Comparison of ENCODE assay signal across 11 mouse cellular contexts in genomic region chr2:131128636-131129157, GRCm38 (mm10). TPM values are rescaled to one million over a fixed set of nuclear protein-coding genes. Genes with fewer than 3 reads are reported as not detected.
A peak's percentile ranks its signal among the peaks of the same experiment; 100 is the strongest.
DNase-seq lines count a peak whose midpoint lies in the region; ATAC-seq lines count a peak whose summit lies in the region.
"Had no signal": no experiment of that assay in that cellular context is flagged by ENCODE, and none has a peak within 500 bp of the region (broad histone marks: within the 10 kb centered on the region; RNA-seq: fewer than 3 reads in every experiment).

No protein-coding gene starts in this region.

- no peak for ATAC-seq in heart, embryonic 12.5 days (ENCODE audit: insufficient number of reproducible peaks, low FRiP score)
- no peak for ATAC-seq in neural tube, embryonic 11.5 days (ENCODE audit: insufficient read depth, low FRiP score, low TSS enrichment)
- ATAC-seq in intestine, embryonic 15.5 days: no peak
- ATAC-seq in stomach, embryonic 14.5 days (ENCODE audit: insufficient number of reproducible peaks, insufficient read depth, low FRiP score, low read depth): no peak
- ATAC-seq: forebrain, embryonic 13.5 days had no signal

- DNase-seq in heart, adult 18-20 months: no peak
- DNase-seq in neural tube, embryonic 11.5 days (ENCODE audit: low spot score): no peak
- no peak for DNase-seq in neural tube, embryonic 10.5 days (ENCODE audit: extremely low spot score, low spot score)
- no peak for DNase-seq in thymus, postnatal 25 days
- DNase-seq in cerebellum, adult 11-12 months: no peak
- DNase-seq: cerebellum, adult 18-20 months had no signal

- 0 out of 2 replicates have a peak overlapping the region, but pooled peaks have one; percentile 6 for H3K27ac ChIP-seq in heart, embryonic 12.5 days (ENCODE audit: poor library complexity, severe bottlenecking)
- H3K27ac ChIP-seq in neural tube, embryonic 11.5 days (ENCODE audit: low read depth, low read length): no peak overlapping the region
- no peak overlapping the region for H3K27ac ChIP-seq in intestine, embryonic 15.5 days
- H3K27ac ChIP-seq in stomach, embryonic 14.5 days (ENCODE audit: low read length): no peak overlapping the region
- H3K27ac ChIP-seq: forebrain, embryonic 13.5 days had no signal

- H3K4me1 ChIP-seq in heart, embryonic 12.5 days (replicated peaks): peaks cover 47% of the 10 kb centered on the region
- H3K4me1 ChIP-seq in neural tube, embryonic 11.5 days (ENCODE audit: control insufficient read depth, insufficient read depth, low read length): peaks cover 16% of the 10 kb centered on the region
- H3K4me1 ChIP-seq in intestine, embryonic 15.5 days (replicated peaks): peaks cover 16% of the 10 kb centered on the region
- peaks cover 23% of the 10 kb centered on the region for H3K4me1 ChIP-seq in stomach, embryonic 14.5 days (ENCODE audit: control insufficient read depth, insufficient read depth, low read length)

- H3K9ac ChIP-seq in heart, embryonic 12.5 days: no peak overlapping the region; the same call in 1 of the 2 replicates
- H3K9ac ChIP-seq in neural tube, embryonic 11.5 days (ENCODE audit: low read length): no peak overlapping the region
- no peak overlapping the region for H3K9ac ChIP-seq in intestine, embryonic 15.5 days
- H3K9ac ChIP-seq in stomach, embryonic 14.5 days (replicated peaks; ENCODE audit: low read depth, low read length): no peak overlapping the region
- H3K9ac ChIP-seq: forebrain, embryonic 13.5 days had no signal

- H3K27me3 ChIP-seq in heart, embryonic 12.5 days (replicated peaks): peaks cover 16% of the 10 kb centered on the region; the same call in 1 of the 2 replicates
- no peaks in the 10 kb centered on the region for H3K27me3 ChIP-seq in neural tube, embryonic 11.5 days (ENCODE audit: control insufficient read depth, insufficient read depth, low read length)
- no peaks in the 10 kb centered on the region for H3K27me3 ChIP-seq in intestine, embryonic 15.5 days (replicated peaks)
- H3K27me3 ChIP-seq in stomach, embryonic 14.5 days (ENCODE audit: control insufficient read depth, insufficient read depth, low read length): no peaks in the 10 kb centered on the region
- H3K27me3 ChIP-seq: forebrain, embryonic 13.5 days had no signal

- peak overlapping the region; percentile 80 for H3K4me2 ChIP-seq in heart, embryonic 12.5 days
- peak overlapping the region; percentile 2; the same call in 1 of the 2 replicates for H3K4me2 ChIP-seq in neural tube, embryonic 11.5 days (ENCODE audit: low read depth)
- peak overlapping the region; percentile 88; the same call in 1 of the 2 replicates for H3K4me2 ChIP-seq in intestine, embryonic 15.5 days (replicated peaks)
- H3K4me2 ChIP-seq in stomach, embryonic 14.5 days (replicated peaks; ENCODE audit: low read depth, low read length): peak overlapping the region; percentile 64

- peak overlapping the region; percentile 65 for H3K4me3 ChIP-seq in heart, embryonic 12.5 days
- H3K4me3 ChIP-seq in neural tube, embryonic 11.5 days (ENCODE audit: low read depth, low read length): no peak overlapping the region
- H3K4me3 ChIP-seq in intestine, embryonic 15.5 days (replicated peaks): no peak overlapping the region
- peak overlapping the region; percentile 50 for H3K4me3 ChIP-seq in stomach, embryonic 14.5 days (ENCODE audit: low read depth, low read length)
- H3K4me3 ChIP-seq: forebrain, embryonic 13.5 days had no signal

- H3K36me3 ChIP-seq in heart, embryonic 12.5 days: no peaks in the 10 kb centered on the region
- H3K36me3 ChIP-seq in neural tube, embryonic 11.5 days (ENCODE audit: control insufficient read depth, insufficient read depth, low read length): no peaks in the 10 kb centered on the region
- H3K36me3 ChIP-seq in intestine, embryonic 15.5 days: no peaks in the 10 kb centered on the region
- peaks cover 4% of the 10 kb centered on the region for H3K36me3 ChIP-seq in stomach, embryonic 14.5 days (ENCODE audit: control insufficient read depth, insufficient read depth, low read length)

- no peaks in the 10 kb centered on the region for H3K9me3 ChIP-seq in heart, embryonic 12.5 days (replicated peaks)
- no peaks in the 10 kb centered on the region for H3K9me3 ChIP-seq in neural tube, embryonic 11.5 days (ENCODE audit: control insufficient read depth, low read length)
- H3K9me3 ChIP-seq in intestine, embryonic 15.5 days: no peaks in the 10 kb centered on the region
- no peaks in the 10 kb centered on the region for H3K9me3 ChIP-seq in stomach, embryonic 14.5 days (ENCODE audit: control insufficient read depth, low read depth, low read length)
- H3K9me3 ChIP-seq: forebrain, embryonic 13.5 days had no signal

- WGBS in heart, embryonic 12.5 days: 75% methylated on average over 3 of the region's 3 CpGs
- 80% methylated on average over 3 of the region's 3 CpGs for WGBS in neural tube, embryonic 11.5 days
- 73% methylated on average over 3 of the region's 3 CpGs for WGBS in intestine, embryonic 15.5 days
- 78% methylated on average over 3 of the region's 3 CpGs for WGBS in stomach, embryonic 14.5 days

RNA-seq across cellular contexts. Expression of gene Hspa12b, which starts 1.6 kb away (rescaled TPM):
- polyA plus RNA-seq in heart, embryonic 12.5 days (2016; fragmentation: Nextera tagmentation; extraction: Ambion mirVana): 8.7 and 8.9 TPM in 2 replicates
- 10 to 100 TPM; 30.6 to 30.7 TPM for total RNA-seq in heart, adult 18-20 months (2021)
- polyA plus RNA-seq in neural tube, embryonic 11.5 days (2014; fragmentation: Nextera tagmentation; extraction: Ambion mirVana): 4.5 and 5.0 TPM in 2 replicates
- polyA plus RNA-seq in intestine, embryonic 15.5 days (2015; fragmentation: Nextera tagmentation; extraction: Ambion mirVana): 9.1 and 9.7 TPM in 2 replicates
- 12.3 and 14.2 TPM in 2 replicates for polyA plus RNA-seq in stomach, embryonic 14.5 days (2014; fragmentation: Nextera tagmentation; extraction: Ambion mirVana)

RNA-seq across cellular contexts. Expression of gene Gm11037, which starts 4.6 kb away (rescaled TPM):
- polyA plus RNA-seq in heart, embryonic 12.5 days (2016; fragmentation: Nextera tagmentation; extraction: Ambion mirVana): not detected in 2 replicates
- not detected for total RNA-seq in heart, adult 18-20 months (2021)
- not detected in 2 replicates for polyA plus RNA-seq in neural tube, embryonic 11.5 days (2014; fragmentation: Nextera tagmentation; extraction: Ambion mirVana)
- polyA plus RNA-seq in intestine, embryonic 15.5 days (2015; fragmentation: Nextera tagmentation; extraction: Ambion mirVana): not detected in 2 replicates
- polyA plus RNA-seq in stomach, embryonic 14.5 days (2014; fragmentation: Nextera tagmentation; extraction: Ambion mirVana): not detected in 2 replicates
- total RNA-seq: megakaryocyte-erythroid progenitor cell, adult 5-6 weeks had no signal
- polyA plus RNA-seq: forebrain, embryonic 13.5 days had no signal

RNA-seq across cellular contexts. Expression of gene 1700037H04Rik, which starts 31.2 kb away (rescaled TPM):
- polyA plus RNA-seq in heart, embryonic 12.5 days (2016; fragmentation: Nextera tagmentation; extraction: Ambion mirVana): 69.2 and 69.6 TPM in 2 replicates
- total RNA-seq in heart, adult 18-20 months (2021): 10 to 100 TPM in 1 of 2 experiments, 1 to 10 TPM in 1; 9.7 to 17.7 TPM
- 126 and 130 TPM in 2 replicates for polyA plus RNA-seq in neural tube, embryonic 11.5 days (2014; fragmentation: Nextera tagmentation; extraction: Ambion mirVana)
- polyA plus RNA-seq in intestine, embryonic 15.5 days (2015; fragmentation: Nextera tagmentation; extraction: Ambion mirVana): 98.6 and 110 TPM in 2 replicates
- 84.6 and 88.9 TPM in 2 replicates for polyA plus RNA-seq in stomach, embryonic 14.5 days (2014; fragmentation: Nextera tagmentation; extraction: Ambion mirVana)

RNA-seq across cellular contexts. Expression of gene Siglec1, which starts 42.1 kb away (rescaled TPM):
- 0.08 and 0.14 TPM in 2 replicates for polyA plus RNA-seq in heart, embryonic 12.5 days (2016; fragmentation: Nextera tagmentation; extraction: Ambion mirVana)
- 1 to 10 TPM; 1.9 to 6.5 TPM for total RNA-seq in heart, adult 18-20 months (2021)
- polyA plus RNA-seq in neural tube, embryonic 11.5 days (2014; fragmentation: Nextera tagmentation; extraction: Ambion mirVana): 0.04 and 0.12 TPM in 2 replicates
- 0.24 and 0.35 TPM in 2 replicates for polyA plus RNA-seq in intestine, embryonic 15.5 days (2015; fragmentation: Nextera tagmentation; extraction: Ambion mirVana)
- polyA plus RNA-seq in stomach, embryonic 14.5 days (2014; fragmentation: Nextera tagmentation; extraction: Ambion mirVana): 0.22 and 0.48 TPM in 2 replicates

RNA-seq across cellular contexts. Expression of gene Cenpb, which starts 51.2 kb away (rescaled TPM):
- 6.9 and 7.2 TPM in 2 replicates for polyA plus RNA-seq in heart, embryonic 12.5 days (2016; fragmentation: Nextera tagmentation; extraction: Ambion mirVana)
- 10 to 100 TPM; 76.7 to 79.6 TPM for total RNA-seq in heart, adult 18-20 months (2021)
- 10.3 and 10.8 TPM in 2 replicates for polyA plus RNA-seq in neural tube, embryonic 11.5 days (2014; fragmentation: Nextera tagmentation; extraction: Ambion mirVana)
- 12.5 and 12.6 TPM in 2 replicates for polyA plus RNA-seq in intestine, embryonic 15.5 days (2015; fragmentation: Nextera tagmentation; extraction: Ambion mirVana)
- 9.0 and 9.9 TPM in 2 replicates for polyA plus RNA-seq in stomach, embryonic 14.5 days (2014; fragmentation: Nextera tagmentation; extraction: Ambion mirVana)

Comparison
In these comparisons a context has a peak if more than half of its experiments do, and no peak if none do; other contexts are left out.
1. H3K4me2 ChIP-seq: peak in every context shown above with its lines; median percentile 88 in intestine, embryonic 15.5 days; 80 in heart, embryonic 12.5 days; 64 in stomach, embryonic 14.5 days; 2 in neural tube, embryonic 11.5 days.
2. H3K4me3 ChIP-seq: peak in heart, embryonic 12.5 days (single experiment) and stomach, embryonic 14.5 days (single experiment); none in neural tube, embryonic 11.5 days (single experiment) and intestine, embryonic 15.5 days (single experiment).